ENCODE assay signal across 28 mouse cellular contexts in the genomic region with DNA sequence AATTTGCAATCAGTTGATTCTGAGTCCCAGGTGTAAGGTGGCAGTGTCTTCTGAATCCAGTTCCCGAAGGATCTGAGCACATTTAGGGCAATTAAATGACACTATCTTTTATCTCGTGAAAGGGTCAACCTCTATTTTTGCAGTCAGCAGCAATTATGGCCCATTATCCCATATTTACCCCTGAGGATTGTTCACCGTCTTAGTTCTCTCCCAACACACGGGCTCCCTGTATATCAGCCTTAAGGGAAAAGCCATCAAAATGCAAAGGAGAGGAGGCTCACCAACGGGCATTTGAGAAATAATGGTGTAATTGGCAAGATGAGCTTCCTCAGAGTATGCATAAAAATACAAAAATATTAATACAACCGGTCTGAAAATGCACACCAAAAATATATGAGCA. TPM values are rescaled to one million over a fixed set of nuclear protein-coding genes. Genes with fewer than 3 reads are reported as not detected.
"Had no signal": no experiment of that assay in that cellular context is flagged by ENCODE, and none has a peak within 500 bp of the region (broad histone marks: within the 10 kb centered on the region; RNA-seq: fewer than 3 reads in every experiment).

No protein-coding gene starts in this region.

- H3K4me1 ChIP-seq: heart, embryonic 13.5 days; heart, embryonic 15.5 days; hindbrain, embryonic 13.5 days; hindbrain, embryonic 15.5 days; kidney, embryonic 15.5 days; limb, embryonic 13.5 days; limb, embryonic 15.5 days; liver, embryonic 12.5 days had no signal

- H3K9ac ChIP-seq: heart, embryonic 13.5 days; heart, embryonic 15.5 days; hindbrain, embryonic 13.5 days; hindbrain, embryonic 15.5 days; kidney, embryonic 15.5 days; limb, embryonic 13.5 days; limb, embryonic 15.5 days; liver, embryonic 12.5 days; liver, embryonic 14.5 days had no signal

- H3K4me2 ChIP-seq: heart, embryonic 11.5 days; heart, embryonic 13.5 days; heart, embryonic 15.5 days; hindbrain, embryonic 13.5 days; hindbrain, embryonic 15.5 days; kidney, embryonic 15.5 days; limb, embryonic 13.5 days; limb, embryonic 15.5 days; liver, embryonic 12.5 days had no signal

- H3K9me3 ChIP-seq: heart, embryonic 13.5 days; heart, embryonic 15.5 days; hindbrain, embryonic 13.5 days; hindbrain, embryonic 15.5 days; kidney, embryonic 15.5 days; limb, embryonic 13.5 days; limb, embryonic 15.5 days; liver, embryonic 12.5 days had no signal

- ATAC-seq: hindbrain, postnatal 0 days; intestine, embryonic 16.5 days; liver, embryonic 12.5 days had no signal

- H3K27ac ChIP-seq: heart, adult 2 months; heart, embryonic 13.5 days; heart, embryonic 15.5 days; hindbrain, embryonic 13.5 days; hindbrain, embryonic 15.5 days; hindbrain, postnatal 0 days; kidney, embryonic 15.5 days; kidney, postnatal 0 days; limb, embryonic 13.5 days; limb, embryonic 15.5 days; liver, embryonic 12.5 days; liver, embryonic 14.5 days had no signal

- H3K36me3 ChIP-seq: heart, embryonic 13.5 days; heart, embryonic 15.5 days; hindbrain, embryonic 13.5 days; hindbrain, embryonic 15.5 days; kidney, embryonic 15.5 days; limb, embryonic 13.5 days; limb, embryonic 15.5 days; liver, embryonic 12.5 days had no signal

- H3K4me3 ChIP-seq: heart, adult 2 months; heart, embryonic 13.5 days; heart, embryonic 15.5 days; hindbrain, embryonic 13.5 days; hindbrain, embryonic 15.5 days; kidney, embryonic 15.5 days; limb, embryonic 13.5 days; limb, embryonic 15.5 days; liver, embryonic 12.5 days had no signal

- DNase-seq: gastrocnemius, postnatal 14 days; gastrocnemius, postnatal 36 days; heart, adult 11 months; heart, adult 2 months; heart, postnatal 14 days; heart, postnatal 36 days; kidney, adult 11 months; kidney, adult 2 months; kidney, adult 9 months; kidney, postnatal 14 days; kidney, postnatal 36 days; layer of hippocampus, adult 9-11 months; layer of hippocampus, postnatal 36 days; left cerebral cortex, postnatal 4 days had no signal

- H3K27me3 ChIP-seq: heart, embryonic 13.5 days; heart, embryonic 15.5 days; hindbrain, embryonic 13.5 days; hindbrain, embryonic 15.5 days; kidney, embryonic 15.5 days; limb, embryonic 13.5 days; limb, embryonic 15.5 days; liver, embryonic 12.5 days had no signal

RNA-seq across cellular contexts. Expression of a gene that starts 41.7 kb away (rescaled TPM):
- polyA plus RNA-seq: heart, postnatal 0 days had no signal
